Mouse (Mus musculus) MEL (cell line): ENCODE data around the gene Tpcn1. TPM values are rescaled to one million over a fixed set of nuclear protein-coding genes. Genes with fewer than 3 reads are reported as not detected.

Experiments used
- DNase-seq: peaks from one replicate; pipeline ENCODE4 v3.0.0; 2011; ENCODE audit warnings: low read depth, low spot score
- H3K27ac ChIP-seq: 2 replicates; pipeline ENCODE4 v1.5.1; 2012; ENCODE audit warnings: low read depth, mild to moderate bottlenecking, control low read depth, low read length, moderate library complexity; ENCODE audit not compliant: control insufficient read depth
- H3K27me3 ChIP-seq, 2 experiments: fragments of 150-350 bp in 1 of 2; sonication (generic) in 1 of 2; 2 replicates each; pipeline ENCODE4 v1.6.1; 2012; ENCODE audit warnings: low read length in 2 of 2, mild to moderate bottlenecking in 2 of 2, improper control_type of control experiment in 1 of 2, moderate library complexity in 1 of 2; ENCODE audit not compliant: insufficient read depth in 2 of 2, control insufficient read depth in 1 of 2
- H3K36me3 ChIP-seq, 2 experiments: 2 replicates each; pipeline ENCODE4 v1.6.1; 2012 to 2014; ENCODE audit warnings: low read length in 2 of 2, improper control_type of control experiment in 1 of 2, inconsistent platforms in 1 of 2, mild to moderate bottlenecking in 1 of 2; ENCODE audit not compliant: insufficient read depth in 2 of 2, control insufficient read depth in 1 of 2
- H3K4me1 ChIP-seq, 2 experiments: fragments of 150-350 bp in 1 of 2; sonication (generic) in 1 of 2; 2 replicates each; pipeline ENCODE4 v1.6.1; 2012; ENCODE audit warnings: low read length in 2 of 2, improper control_type of control experiment in 1 of 2, mild to moderate bottlenecking in 1 of 2; ENCODE audit not compliant: insufficient read depth in 2 of 2, control insufficient read depth in 1 of 2
- H3K4me3 ChIP-seq, 2 experiments: fragments of 150-350 bp in 1 of 2; sonication (generic) in 1 of 2; 2 replicates each; pipeline ENCODE4 v1.5.1; 2012; ENCODE audit warnings: low read depth in 2 of 2, low read length in 2 of 2, mild to moderate bottlenecking in 2 of 2, moderate library complexity in 2 of 2, control low read depth in 1 of 2, improper control_type of control experiment in 1 of 2; ENCODE audit not compliant: control insufficient read depth in 1 of 2, insufficient read depth in 1 of 2
- H3K79me2 ChIP-seq: 2 replicates; pipeline ENCODE4 v1.6.1; 2012; ENCODE audit warnings: mild to moderate bottlenecking, low read length, moderate library complexity; ENCODE audit not compliant: control insufficient read depth, poor library complexity, insufficient read depth
- H3K9ac ChIP-seq: 2 replicates; pipeline ENCODE4 v1.6.1; 2012; ENCODE audit warnings: low read depth, mild to moderate bottlenecking, control low read depth, low read length, moderate library complexity; ENCODE audit not compliant: control insufficient read depth, poor library complexity, severe bottlenecking
- H3K9me3 ChIP-seq: fragments of 150-350 bp; sonication (generic); replicated peaks from 2 replicates; pipeline ENCODE4 v1.6.1; 2012; ENCODE audit warnings: mild to moderate bottlenecking, low read length, improper control_type of control experiment, moderate library complexity; ENCODE audit not compliant: insufficient read depth
- BHLHE40 ChIP-seq: IDR thresholded peaks from 2 replicates; pipeline ENCODE4 v1.6.1; 2012; ENCODE audit warnings: low read depth, mild to moderate bottlenecking, inconsistent platforms, low read length, improper control_type of control experiment, borderline replicate concordance
- CTCF ChIP-seq, 3 experiments: IDR thresholded peaks in 2 of 3; conservative IDR thresholded peaks in 1 of 3; 2 replicates each; pipeline ENCODE4 v1.5.1; 2011 to 2012; ENCODE audit warnings: low read length in 3 of 3, low read depth in 2 of 3, mild to moderate bottlenecking in 2 of 3, improper control_type of control experiment in 1 of 3, inconsistent platforms in 1 of 3, mixed read lengths in 1 of 3, moderate library complexity in 1 of 3; ENCODE audit not compliant: control insufficient read depth in 1 of 3, insufficient read depth in 1 of 3, poor library complexity in 1 of 3, severe bottlenecking in 1 of 3
- ELF1 ChIP-seq: IDR thresholded peaks from 2 replicates; pipeline ENCODE4 v1.6.1; 2014; ENCODE audit warnings: low read depth, mild to moderate bottlenecking, inconsistent platforms, low read length, improper control_type of control experiment, moderate library complexity
- ETS1 ChIP-seq: IDR thresholded peaks from 2 replicates; pipeline ENCODE4 v1.6.1; 2012; ENCODE audit warnings: low read depth, mild to moderate bottlenecking, inconsistent platforms, low read length, improper control_type of control experiment, moderate library complexity
- GABPA ChIP-seq: IDR thresholded peaks from 2 replicates; pipeline ENCODE4 v1.6.1; 2012; ENCODE audit warnings: low read depth, mild to moderate bottlenecking, inconsistent platforms, low read length, improper control_type of control experiment, moderate library complexity
- MAFK ChIP-seq: IDR thresholded peaks from 2 replicates; pipeline ENCODE4 v1.6.1; 2011; ENCODE audit warnings: low read depth, mild to moderate bottlenecking, low read length, improper control_type of control experiment, borderline replicate concordance
- MAX ChIP-seq: IDR thresholded peaks from 2 replicates; pipeline ENCODE4 v1.6.1; 2011; ENCODE audit warnings: low read length, improper control_type of control experiment
- MXI1 ChIP-seq: IDR thresholded peaks from 2 replicates; pipeline ENCODE4 v1.6.1; 2011; ENCODE audit warnings: mild to moderate bottlenecking, low read depth, low read length, improper control_type of control experiment
- MYB ChIP-seq: IDR thresholded peaks from 2 replicates; pipeline ENCODE4 v1.6.1; 2011; ENCODE audit warnings: mild to moderate bottlenecking, low read depth, low read length, improper control_type of control experiment
- POLR2A ChIP-seq, 2 experiments: IDR thresholded peaks; 2 replicates each; pipeline ENCODE4 v1.6.1; 2011 to 2012; ENCODE audit warnings: low read length in 2 of 2, mild to moderate bottlenecking in 2 of 2, control low read depth in 1 of 2, improper control_type of control experiment in 1 of 2, low read depth in 1 of 2, moderate library complexity in 1 of 2; ENCODE audit not compliant: control insufficient read depth in 1 of 2, insufficient read depth in 1 of 2, poor library complexity in 1 of 2
- RAD21 ChIP-seq: IDR thresholded peaks from 2 replicates; pipeline ENCODE4 v1.6.1; 2011; ENCODE audit warnings: mild to moderate bottlenecking, low read depth, low read length, improper control_type of control experiment
- RCOR1 ChIP-seq: IDR thresholded peaks from 2 replicates; pipeline ENCODE4 v1.6.1; 2012; ENCODE audit warnings: low read depth, mild to moderate bottlenecking, inconsistent platforms, low read length, improper control_type of control experiment
- SIN3A ChIP-seq: IDR thresholded peaks from 2 replicates; pipeline ENCODE4 v1.6.1; 2012; ENCODE audit warnings: low read length, improper control_type of control experiment, inconsistent platforms
- TBP ChIP-seq: IDR thresholded peaks from 2 replicates; pipeline ENCODE4 v1.8.0; 2011; ENCODE audit warnings: low read depth, low read length, improper control_type of control experiment
- TCF12 ChIP-seq: IDR thresholded peaks from 2 replicates; pipeline ENCODE4 v1.6.1; 2014; ENCODE audit warnings: low read depth, mild to moderate bottlenecking, inconsistent platforms, low read length, improper control_type of control experiment, moderate library complexity
- USF1 ChIP-seq: IDR thresholded peaks from 2 replicates; pipeline ENCODE4 v1.6.1; 2014; ENCODE audit warnings: low read depth, mild to moderate bottlenecking, inconsistent platforms, low read length, improper control_type of control experiment, moderate library complexity
- USF2 ChIP-seq, 2 experiments: IDR thresholded peaks; 2 replicates each; pipeline ENCODE4 v1.6.1; 2011 to 2012; ENCODE audit warnings: improper control_type of control experiment in 2 of 2, low read length in 2 of 2, borderline replicate concordance in 1 of 2, inconsistent platforms in 1 of 2, low read depth in 1 of 2, mild to moderate bottlenecking in 1 of 2; ENCODE audit not compliant: insufficient read depth in 1 of 2
- ZC3H11A ChIP-seq: IDR thresholded peaks from 2 replicates; pipeline ENCODE4 v1.6.1; 2012; ENCODE audit warnings: low read depth, mild to moderate bottlenecking, inconsistent platforms, low read length, improper control_type of control experiment
- ZNF384 ChIP-seq: IDR thresholded peaks from 2 replicates; pipeline ENCODE4 v1.6.1; 2012; ENCODE audit warnings: low read depth, mild to moderate bottlenecking, inconsistent platforms, low read length, improper control_type of control experiment
- polyA plus RNA-seq, 2 experiments: library from polyadenylated mRNA; stranded (reverse) in 1 of 2; unstranded in 1 of 2; fragments of >175 nt in 1 of 2; fragments of >200 nt in 1 of 2; gene quantifications; 2 replicates each; pipeline versions ENCODE4 v1.2.1 to v1.2.4; 2012; ENCODE audit warnings: low replicate concordance in 2 of 2, low read depth in 1 of 2; ENCODE audit not compliant: insufficient read length in 2 of 2, insufficient read depth in 1 of 2, missing spikeins in 1 of 2
- total RNA-seq: library from RNA; depleted of rRNA; stranded (reverse); fragments of 300-350 nt; gene quantifications from 2 replicates; pipeline ENCODE4 v1.2.3, GENCODE M21; 2012

Tpcn1 gene
- total and polyA plus RNA-seq, 3 experiments: 11.3 to 43.2 TPM; not detected in 1

- TF ChIP-seq MAFK: no peak
- H3K36me3 ChIP-seq: no peaks in the 10 kb centered on the region
- no peak overlapping the region for H3K9ac ChIP-seq
- no peaks in the 10 kb centered on the region; a peak in 1 of 4 replicates for H3K27me3 ChIP-seq
- DNase-seq: no peak
- H3K27ac ChIP-seq: no peak overlapping the region
- no peaks in the 10 kb centered on the region for H3K9me3 ChIP-seq
- H3K4me3 ChIP-seq: no peak overlapping the region
- H3K79me2 ChIP-seq: no peaks in the 10 kb centered on the region
- no peaks in the 10 kb centered on the region for H3K4me1 ChIP-seq
Measured at GRCm38 (mm10) chr5:120635633-120636032, 47.2 kb upstream of the Tpcn1 start.

GRCm38 (mm10) chr5:120634860-120635259 is 46.4 kb upstream of the Tpcn1 start:
- no peak for DNase-seq
- no peak for TF ChIP-seq USF2 (IDR thresholded peaks at IDR 0.05; ENCODE audit: borderline replicate concordance in 1 of 2, insufficient read depth in 1 of 2, low read depth in 1 of 2, low read length in 2 of 2)
- no peak for TF ChIP-seq TBP
- no peak for TF ChIP-seq USF1
- no peak for TF ChIP-seq MYB
- TF ChIP-seq SIN3A: no peak
- TF ChIP-seq MAX: no peak
- TF ChIP-seq RAD21: no peak
- TF ChIP-seq MXI1: no peak
- TF ChIP-seq ELF1: no peak
- TF ChIP-seq POLR2A (IDR thresholded peaks at IDR 0.05; ENCODE audit: control insufficient read depth in 1 of 2, insufficient read depth in 1 of 2, low read depth in 1 of 2, low read length in 2 of 2, poor library complexity in 1 of 2): no peak
- no peak for TF ChIP-seq ZNF384
- TF ChIP-seq GABPA: no peak
- TF ChIP-seq RCOR1: no peak
- no peak for TF ChIP-seq TCF12
- no peak for TF ChIP-seq ETS1
- no peak for TF ChIP-seq CTCF (IDR thresholded peaks at IDR 0.05 in 2 of 3, conservative IDR thresholded peaks at IDR 0.05 in 1 of 3; ENCODE audit: control insufficient read depth in 1 of 3, insufficient read depth in 1 of 3, low read depth in 2 of 3, low read length in 3 of 3, poor library complexity in 1 of 3, severe bottlenecking in 1 of 3)
- no peak for TF ChIP-seq BHLHE40
- no peak for TF ChIP-seq ZC3H11A
- H3K9me3 ChIP-seq: no peaks in the 10 kb centered on the region
- no peak overlapping the region for H3K27ac ChIP-seq
- H3K4me1 ChIP-seq: no peaks in the 10 kb centered on the region
- no peaks in the 10 kb centered on the region for H3K79me2 ChIP-seq
- no peak overlapping the region for H3K4me3 ChIP-seq
- no peak overlapping the region for H3K9ac ChIP-seq
- H3K27me3 ChIP-seq: no peaks in the 10 kb centered on the region; a peak in 1 of 4 replicates
- no peaks in the 10 kb centered on the region for H3K36me3 ChIP-seq
